16 mouse cellular contexts compared by ENCODE assay signal in the genomic region with DNA sequence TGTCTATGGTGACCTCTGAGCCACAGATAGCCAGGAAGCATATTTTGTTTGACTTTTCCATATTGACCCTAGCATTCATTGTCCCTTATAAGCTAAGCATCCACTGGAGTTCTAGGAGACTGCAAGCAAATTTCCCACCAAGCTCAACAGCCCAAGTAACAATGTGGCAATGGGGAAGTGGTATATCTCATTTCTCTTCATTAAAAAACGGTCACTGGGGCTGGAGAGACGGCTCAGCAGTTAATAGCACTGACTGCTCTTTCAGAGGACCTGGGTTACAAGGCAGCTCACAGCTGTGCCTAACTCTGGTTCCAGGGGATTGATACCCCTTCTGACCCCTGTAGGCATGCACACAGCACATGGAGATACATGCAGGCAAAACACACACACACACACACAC. TPM values are rescaled to one million over a fixed set of nuclear protein-coding genes. Genes with fewer than 3 reads are reported as not detected.
"Had no signal": no experiment of that assay in that cellular context is flagged by ENCODE, and none has a peak within 500 bp of the region (broad histone marks: within the 10 kb centered on the region; RNA-seq: fewer than 3 reads in every experiment).

No protein-coding gene starts in this region.

- H3K9me3 ChIP-seq: kidney, embryonic 15.5 days; limb, embryonic 12.5 days; liver, embryonic 13.5 days; lung, embryonic 15.5 days; midbrain, embryonic 13.5 days had no signal

- ATAC-seq: liver, postnatal 0 days; midbrain, embryonic 13.5 days had no signal

- H3K9ac ChIP-seq: kidney, embryonic 15.5 days; limb, embryonic 12.5 days; liver, embryonic 13.5 days; liver, postnatal 0 days; lung, embryonic 15.5 days; midbrain, embryonic 13.5 days had no signal

- H3K4me3 ChIP-seq: kidney, embryonic 15.5 days; limb, embryonic 12.5 days; liver, embryonic 13.5 days; lung, embryonic 15.5 days; midbrain, embryonic 13.5 days had no signal

- H3K4me2 ChIP-seq: kidney, embryonic 15.5 days; limb, embryonic 12.5 days; liver, embryonic 13.5 days; lung, embryonic 15.5 days; midbrain, embryonic 13.5 days had no signal

- H3K27me3 ChIP-seq: kidney, embryonic 15.5 days; limb, embryonic 12.5 days; liver, embryonic 13.5 days; lung, embryonic 15.5 days; midbrain, embryonic 13.5 days had no signal

- DNase-seq: kidney, postnatal 36 days; layer of hippocampus, adult 9-11 months; layer of hippocampus, postnatal 36 days; liver; liver, embryonic 13.5 days; liver, postnatal 0 days; lung, postnatal 14 days; right cerebral cortex, postnatal 14 days; thymus, adult 18-20 months; thymus, postnatal 14 days had no signal

- H3K36me3 ChIP-seq: kidney, embryonic 15.5 days; limb, embryonic 12.5 days; lung, embryonic 15.5 days; midbrain, embryonic 13.5 days had no signal

- H3K27ac ChIP-seq: limb, embryonic 12.5 days; liver, embryonic 13.5 days; lung, embryonic 15.5 days; macrophage; midbrain, embryonic 13.5 days; stomach, postnatal 0 days had no signal

RNA-seq across cellular contexts. Expression of a gene that starts 32.5 kb away (rescaled TPM):
- polyA plus RNA-seq: macrophage had no signal
